Mouse (Mus musculus) fat pad, adult 2 months (tissue): ENCODE measurements around the gene Zim1.

Experiments
- DNase-seq: peaks from one replicate; pipeline ENCODE4 v3.0.0-alpha.2; 2011; ENCODE audit warnings: low read depth, low spot score; ENCODE audit errors: extremely low read depth

The Zim1 gene

GRCm38 (mm10) chr7:6652151-6652550 lies 44.1 kb downstream of the Zim1 start:
- no peak for DNase-seq

DNA sequence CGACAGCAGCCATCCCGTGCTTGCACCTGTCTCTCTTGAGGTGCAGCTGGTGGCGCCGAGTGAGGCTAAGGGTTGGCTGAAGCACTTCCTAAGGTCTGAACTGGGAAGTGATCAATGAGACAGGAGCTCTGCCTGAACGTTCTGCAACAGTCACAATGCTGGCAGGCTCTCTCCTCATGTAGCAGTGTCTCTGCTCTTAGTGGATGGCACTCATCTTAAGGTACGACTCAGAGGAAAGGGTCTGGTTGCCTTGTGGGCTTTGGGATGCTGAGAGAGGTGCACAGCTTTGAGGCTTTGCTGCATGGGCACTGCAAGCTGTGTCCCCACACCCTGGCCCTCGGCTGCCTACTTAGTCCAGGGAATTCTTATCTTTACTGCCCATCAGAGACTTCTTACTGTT lies 45.0 kb downstream of the Zim1 start:
- DNase-seq = no peak

DNA sequence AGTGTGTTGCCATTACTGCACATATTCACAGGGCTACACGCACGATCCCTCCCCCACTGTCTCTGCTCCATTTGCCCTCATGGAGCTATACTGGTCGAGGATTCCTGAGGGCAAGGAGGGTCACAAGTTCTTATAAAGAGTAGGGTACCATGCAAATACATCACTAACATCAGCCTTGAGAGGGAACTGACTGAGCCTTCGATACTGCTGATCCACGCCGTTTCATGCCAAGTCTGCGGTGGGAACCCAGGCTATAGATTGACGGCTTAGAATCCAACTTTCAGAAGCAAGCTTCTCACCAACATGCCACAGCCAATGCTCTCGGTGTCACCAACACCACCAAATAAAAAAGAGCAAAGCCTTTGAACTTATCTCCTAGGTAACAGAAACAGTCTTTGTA lies 45.7 kb downstream of the Zim1 start:
- DNase-seq = no peak

DNA sequence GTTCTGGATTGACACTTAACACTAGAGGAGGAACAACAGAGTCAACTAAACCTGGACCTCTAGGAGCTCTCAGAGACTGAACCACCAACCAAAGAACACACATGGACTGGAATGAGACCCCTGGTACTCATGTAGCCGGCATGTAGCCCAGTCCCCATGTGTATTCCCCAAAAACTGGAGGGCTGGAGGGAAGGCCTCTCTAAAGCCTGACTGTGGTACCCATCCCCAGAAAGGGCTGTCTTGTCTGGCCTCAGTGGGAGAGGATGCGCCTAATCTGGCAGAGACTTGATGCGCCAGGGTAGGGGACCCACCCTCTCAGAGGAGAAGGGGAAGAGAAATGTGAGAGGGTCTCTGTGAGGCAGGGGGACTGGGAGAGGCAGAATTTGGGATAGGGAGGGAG lies 50.4 kb downstream of the Zim1 start:
- DNase-seq = no peak

GRCm38 (mm10) chr7:6638076-6638475 lies 58.2 kb downstream of the Zim1 start:
- DNase-seq = no peak

GRCm38 (mm10) chr7:6636741-6637140 lies 59.5 kb downstream of the Zim1 start:
- DNase-seq = no peak

- no peak for DNase-seq
Measured at GRCm38 (mm10) chr7:6635831-6636230, 60.4 kb downstream of the Zim1 start.
